Mouse (Mus musculus) hindbrain, embryonic 12.5 days (tissue): ENCODE results near the gene Ywhag. TPM values are rescaled to one million over a fixed set of nuclear protein-coding genes. Genes with fewer than 3 reads are reported as not detected.

Experiments
- ATAC-seq: fragments of 200-750 bp; cut with Nextera tagmentation; 2 replicates; pipeline ENCODE4 v1.8.0; 2017; ENCODE audit warnings: moderate TSS enrichment; ENCODE audit not compliant: low FRiP score
- H3K27ac ChIP-seq: fragments of 300-500 bp; sonication (generic); 2 replicates; pipeline ENCODE4 v1.5.1; 2016; ENCODE audit warnings: mild to moderate bottlenecking
- H3K27me3 ChIP-seq: fragments of 300-500 bp; sonication (generic); 2 replicates; pipeline ENCODE4 v1.6.1; 2016; ENCODE audit warnings: mild to moderate bottlenecking
- H3K36me3 ChIP-seq: fragments of 300-500 bp; sonication (generic); 2 replicates; pipeline ENCODE4 v1.6.1; 2016; ENCODE audit warnings: mild to moderate bottlenecking
- H3K4me1 ChIP-seq: fragments of 300-500 bp; sonication (generic); 2 replicates; pipeline ENCODE4 v1.6.1; 2016
- H3K4me2 ChIP-seq: fragments of 300-500 bp; sonication (generic); replicated peaks from 2 replicates; pipeline ENCODE4 v1.6.1; 2016; ENCODE audit warnings: mild to moderate bottlenecking
- H3K4me3 ChIP-seq: fragments of 300-500 bp; sonication (generic); 2 replicates; pipeline ENCODE4 v1.5.1; 2016; ENCODE audit warnings: mild to moderate bottlenecking
- H3K9ac ChIP-seq: fragments of 300-500 bp; sonication (generic); 2 replicates; pipeline ENCODE4 v1.6.1; 2016; ENCODE audit warnings: mild to moderate bottlenecking, moderate library complexity
- H3K9me3 ChIP-seq: fragments of 300-500 bp; sonication (generic); replicated peaks from 2 replicates; pipeline ENCODE4 v1.6.1; 2016; ENCODE audit warnings: mild to moderate bottlenecking
- WGBS: fragments of 180-500 bp; shearing (Covaris S2); methylation state at CpG from one replicate; pipeline ENCODE4 v1.1.7; 2016; 5-methylcytosine and 5-hydroxymethylcytosine counted together
- polyA plus RNA-seq: library from polyadenylated mRNA; unstranded; fragments of >200 nt; fragmentation: Nextera tagmentation; extraction: Ambion mirVana; gene quantifications from 2 replicates; pipeline ENCODE4 v1.2.1, GENCODE M21; 2016

The Ywhag gene
- polyA plus RNA-seq, 1 experiment from 2014 or later, result 469 TPM

DNA sequence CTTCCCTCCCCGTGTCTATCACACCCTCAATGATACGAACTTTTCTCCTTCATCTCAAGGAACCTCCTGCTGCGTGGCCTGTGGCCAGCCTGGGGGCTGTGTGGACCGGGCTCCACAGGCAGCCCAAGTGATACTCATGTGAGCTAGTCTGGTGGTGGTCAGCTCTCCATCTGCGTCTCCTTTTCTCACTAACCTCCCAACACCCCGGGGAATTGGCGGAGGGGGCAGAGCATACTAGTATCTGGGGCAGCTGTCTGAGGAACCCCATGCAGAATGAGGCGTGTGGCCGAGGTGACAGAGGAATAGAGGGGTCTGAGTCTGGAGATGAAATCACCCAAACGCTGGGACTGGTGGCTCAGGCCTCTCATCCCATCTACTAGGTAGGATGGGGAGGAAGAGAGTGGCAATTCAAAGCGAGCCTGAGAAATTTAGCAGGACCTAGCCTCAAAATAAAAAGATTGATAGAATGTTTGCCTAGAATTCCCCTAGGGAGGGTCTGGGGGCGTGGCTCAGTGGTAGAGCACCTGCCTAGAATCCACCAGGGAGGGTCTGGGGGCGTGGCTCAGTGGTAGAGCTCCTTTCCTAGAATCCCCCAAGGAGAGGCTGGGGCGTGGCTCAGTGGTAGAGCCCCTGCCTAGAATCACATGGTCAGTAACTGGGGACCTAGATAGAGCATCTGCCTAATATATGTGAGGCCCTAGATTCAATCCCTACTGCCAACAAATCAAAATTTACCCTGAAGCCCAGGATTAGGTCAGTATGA is 64.6 kb downstream of the Ywhag start:
- H3K4me2 ChIP-seq, result no peak overlapping the region; the same call in 1 of the 2 replicates

GRCm38 (mm10) chr5:135868653-135869052 is 65.8 kb downstream of the Ywhag start:
- WGBS, result 2% methylated on average over 27 of the region's 27 CpGs
- H3K36me3 ChIP-seq, result peaks cover 5% of the 10 kb centered on the region; the same call in 1 of the 2 replicates
- no peak overlapping the region for H3K27ac ChIP-seq
- peaks cover 65% of the 10 kb centered on the region for H3K27me3 ChIP-seq
- peak overlapping the region; percentile 45 for H3K4me3 ChIP-seq
- H3K4me1 ChIP-seq, result peaks cover 26% of the 10 kb centered on the region
- peak; percentile 48 for ATAC-seq
- peak overlapping the region; percentile 70 for H3K9ac ChIP-seq
- H3K9me3 ChIP-seq, result no peaks in the 10 kb centered on the region
- peak overlapping the region; percentile 92 for H3K4me2 ChIP-seq

More for the DNA sequence above, 64.6 kb downstream of the Ywhag start:
- WGBS, result 60% methylated on average over 14 of the region's 14 CpGs
- peaks cover 59% of the 10 kb centered on the region for H3K27me3 ChIP-seq
- no peak for ATAC-seq
- no peak overlapping the region for H3K27ac ChIP-seq
- peaks cover 26% of the 10 kb centered on the region for H3K4me1 ChIP-seq
- peak overlapping the region; percentile 45; the same call in 1 of the 2 replicates for H3K4me3 ChIP-seq
- no peak overlapping the region for H3K9ac ChIP-seq
- peaks cover 5% of the 10 kb centered on the region; the same call in 1 of the 2 replicates for H3K36me3 ChIP-seq
- no peaks in the 10 kb centered on the region for H3K9me3 ChIP-seq

GRCm38 (mm10) chr5:135867637-135868593 is 66.5 kb downstream of the Ywhag start:
- Histone ChIP-seq H3K9ac (peak overlapping the region; percentile 70), H3K9me3 (no peaks in the 10 kb centered on the region), H3K27ac (peak overlapping the region; percentile 72), H3K4me2 (peak overlapping the region; percentile 92), H3K36me3 (peaks cover 5% of the 10 kb centered on the region; the same call in 1 of the 2 replicates), H3K27me3 (peaks cover 64% of the 10 kb centered on the region), H3K4me1 (peaks cover 23% of the 10 kb centered on the region), H3K4me3 (peak overlapping the region; percentile 45)
- ATAC-seq, result peak; percentile 65
- under 1% methylated on average over 60 of the region's 89 CpGs for WGBS

DNA sequence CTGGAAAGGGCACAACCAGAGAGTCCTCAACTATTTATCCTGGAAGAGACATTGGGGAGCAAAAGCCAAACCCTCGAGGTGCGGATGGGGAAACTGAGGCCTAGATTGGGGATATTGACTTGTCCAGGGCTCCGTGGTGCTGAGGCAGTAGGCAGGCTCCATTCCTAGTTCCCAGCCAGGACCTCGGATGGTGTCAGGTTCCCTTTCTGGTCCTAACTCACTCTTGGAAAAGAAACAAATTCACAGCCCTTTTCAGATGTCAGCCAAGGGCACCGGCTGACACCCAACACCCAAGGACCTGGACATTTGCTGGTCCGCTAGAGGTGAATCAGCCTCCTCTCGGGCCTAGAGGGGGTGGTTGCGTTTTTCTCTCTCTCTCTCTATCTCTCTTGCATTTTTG is 67.8 kb downstream of the Ywhag start:
- Histone ChIP-seq H3K4me2 (no peak overlapping the region), H3K9ac (no peak overlapping the region), H3K36me3 (peaks cover 5% of the 10 kb centered on the region; the same call in 1 of the 2 replicates), H3K27me3 (peaks cover 74% of the 10 kb centered on the region), H3K4me1 (peaks cover 22% of the 10 kb centered on the region), H3K9me3 (no peaks in the 10 kb centered on the region), H3K4me3 (no peak overlapping the region), H3K27ac (no peak overlapping the region)
- WGBS, result 47% methylated on average over 8 of the region's 8 CpGs
- ATAC-seq, result no peak

Other genes starting within 250 kb of the Ywhag start
- gene Tmem120a, start 190.2 kb downstream of the Ywhag start, polyA plus RNA-seq, result 61.0 and 65.0 TPM in 2 replicates
- gene Styxl1, start 156.2 kb downstream of the Ywhag start, polyA plus RNA-seq, result 0.68 TPM in 1 of 2 replicates, not detected in the other
- gene Mdh2, start 156.1 kb downstream of the Ywhag start, polyA plus RNA-seq, result 530 and 539 TPM in 2 replicates
- 63.6 and 63.8 TPM in 2 replicates for gene Srrm3, start 127.7 kb downstream of the Ywhag start, polyA plus RNA-seq
- gene Hspb1, start 46.7 kb downstream of the Ywhag start, polyA plus RNA-seq, result 23.9 and 34.1 TPM in 2 replicates
- gene Ssc4d, start 39.9 kb upstream of the Ywhag start, polyA plus RNA-seq, result 1.7 and 3.7 TPM in 2 replicates
- gene Zp3, start 45.5 kb upstream of the Ywhag start, polyA plus RNA-seq, result 0.32 TPM in 1 of 2 replicates, not detected in the other
- 31.4 and 34.5 TPM in 2 replicates for gene Dtx2, start 60.2 kb upstream of the Ywhag start, polyA plus RNA-seq
- 0.05 TPM in 1 of 2 replicates, not detected in the other for gene Upk3b, start 103.9 kb upstream of the Ywhag start, polyA plus RNA-seq
- gene Upk3bl, start 119.9 kb upstream of the Ywhag start, polyA plus RNA-seq, result 1.5 and 2.0 TPM in 2 replicates
- 12.5 and 13.1 TPM in 2 replicates for gene Rasa4, start 149.3 kb upstream of the Ywhag start, polyA plus RNA-seq
- 187 and 217 TPM in 2 replicates for gene Polr2j, start 182.0 kb upstream of the Ywhag start, polyA plus RNA-seq
- 34.5 and 36.6 TPM in 2 replicates for gene Lrwd1, start 201.5 kb upstream of the Ywhag start, polyA plus RNA-seq
- gene Alkbh4, start 201.5 kb upstream of the Ywhag start, polyA plus RNA-seq, result 23.0 and 23.3 TPM in 2 replicates
- 19.0 and 21.3 TPM in 2 replicates for gene Orai2, start 236.1 kb upstream of the Ywhag start, polyA plus RNA-seq